Mouse (Mus musculus): Measurements from ENCODE around the gene Olfr368. TPM values are rescaled to one million over a fixed set of nuclear protein-coding genes. Genes with fewer than 3 reads are reported as not detected.

The Olfr368 gene
- not detected in 2 replicates for polyA plus RNA-seq (2014; fragmentation: Nextera tagmentation; extraction: Ambion mirVana)

DNA sequence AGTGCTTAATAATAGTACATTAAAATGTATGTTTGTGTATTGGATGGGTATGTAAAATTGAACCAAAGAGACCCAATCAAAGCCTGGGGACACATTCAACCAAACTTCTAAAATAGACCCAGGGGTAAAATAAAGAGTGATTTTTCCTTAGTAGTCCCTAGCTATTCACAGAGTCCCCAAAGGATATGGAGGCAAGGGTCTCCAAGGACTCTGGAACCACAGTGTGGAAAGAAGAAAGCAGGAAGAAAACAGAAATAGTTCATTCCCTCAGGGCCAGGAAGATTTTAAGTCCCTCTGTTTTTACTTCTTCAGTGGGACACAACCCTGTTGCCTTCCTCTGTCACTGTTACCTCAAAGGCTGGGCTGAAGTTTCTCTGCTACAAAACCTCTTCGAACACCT lies at the start of gene Olfr368:
Gene Olfr368, plus strand, starts transcription at position 301 of the 400 bp plus-strand sequence.
- ATAC-seq (ENCODE audit: low FRiP score) (no peak), DNase-seq (ENCODE audit: low spot score) (no peak)
- no peak within 1 kb of the TSS for H3K4me2 ChIP-seq (replicated peaks)
- whole genome bisulfite sequencing = 87% methylated on average over 1 of the region's 1 CpGs
- H3K4me1 ChIP-seq (replicated peaks; ENCODE audit: control insufficient read depth, insufficient read depth, low read length) = no peaks in the 10 kb centered on the region
- no peak within 1 kb of the TSS for H3K27ac ChIP-seq
- no peaks in the 10 kb centered on the region for H3K9me3 ChIP-seq (ENCODE audit: control insufficient read depth, low read length)
- no peaks in the 10 kb centered on the region for H3K36me3 ChIP-seq (replicated peaks; ENCODE audit: control insufficient read depth, insufficient read depth)
- H3K4me3 ChIP-seq (replicated peaks; ENCODE audit: low read length) = no peak within 1 kb of the TSS
- no peaks in the 10 kb centered on the region for H3K27me3 ChIP-seq (ENCODE audit: control insufficient read depth, insufficient read depth, low read length)
- no peak within 1 kb of the TSS for H3K9ac ChIP-seq

- Histone ChIP-seq H3K27me3 (ENCODE audit: control insufficient read depth, insufficient read depth, low read length) (no peaks in the 10 kb centered on the region), H3K36me3 (replicated peaks; ENCODE audit: control insufficient read depth, insufficient read depth) (no peaks in the 10 kb centered on the region), H3K4me3 (replicated peaks; ENCODE audit: low read length) (no peak overlapping the region), H3K4me2 (replicated peaks) (no peak overlapping the region), H3K4me1 (replicated peaks; ENCODE audit: control insufficient read depth, insufficient read depth, low read length) (no peaks in the 10 kb centered on the region), H3K9me3 (ENCODE audit: control insufficient read depth, low read length) (no peaks in the 10 kb centered on the region), H3K27ac (no peak overlapping the region), H3K9ac (no peak overlapping the region)
- WGBS = 85% methylated on average over 2 of the region's 2 CpGs
- ATAC-seq (ENCODE audit: low FRiP score) (no peak), DNase-seq (ENCODE audit: low spot score) (no peak)
Observed at GRCm38 (mm10) chr2:37333321-37333720, 7.0 kb downstream of the Olfr368 start.

GRCm38 (mm10) chr2:37338497-37339187 lies 12.3 kb downstream of the Olfr368 start:
- H3K4me3 ChIP-seq (replicated peaks; ENCODE audit: low read length) = no peak overlapping the region
- peak; percentile 43; the same call in 1 of the 2 replicates for ATAC-seq (ENCODE audit: low FRiP score)
- DNase-seq (ENCODE audit: low spot score) = peak; percentile 70
- no peak overlapping the region for H3K27ac ChIP-seq
- no peaks in the 10 kb centered on the region for H3K4me1 ChIP-seq (replicated peaks; ENCODE audit: control insufficient read depth, insufficient read depth, low read length)
- H3K36me3 ChIP-seq (replicated peaks; ENCODE audit: control insufficient read depth, insufficient read depth) = no peaks in the 10 kb centered on the region
- WGBS = 60% methylated on average over 10 of the region's 10 CpGs
- H3K4me2 ChIP-seq (replicated peaks) = no peak overlapping the region
- no peaks in the 10 kb centered on the region for H3K9me3 ChIP-seq (ENCODE audit: control insufficient read depth, low read length)
- no peaks in the 10 kb centered on the region for H3K27me3 ChIP-seq (ENCODE audit: control insufficient read depth, insufficient read depth, low read length)
- no peak overlapping the region for H3K9ac ChIP-seq

- H3K9me3 ChIP-seq (ENCODE audit: control insufficient read depth, low read length) = no peaks in the 10 kb centered on the region
- H3K27ac ChIP-seq = no peak overlapping the region
- ATAC-seq (ENCODE audit: low FRiP score) = no peak
- H3K27me3 ChIP-seq (ENCODE audit: control insufficient read depth, insufficient read depth, low read length) = no peaks in the 10 kb centered on the region
- no peak overlapping the region for H3K4me2 ChIP-seq (replicated peaks)
- no peaks in the 10 kb centered on the region for H3K4me1 ChIP-seq (replicated peaks; ENCODE audit: control insufficient read depth, insufficient read depth, low read length)
- H3K4me3 ChIP-seq (replicated peaks; ENCODE audit: low read length) = no peak overlapping the region
- WGBS = 92% methylated on average over 7 of the region's 7 CpGs
- DNase-seq (ENCODE audit: low spot score) = no peak
- peaks cover 69% of the 10 kb centered on the region for H3K36me3 ChIP-seq (replicated peaks; ENCODE audit: control insufficient read depth, insufficient read depth)
- no peak overlapping the region for H3K9ac ChIP-seq
Observed at GRCm38 (mm10) chr2:37351671-37352070, 25.4 kb downstream of the Olfr368 start.

GRCm38 (mm10) chr2:37355571-37355970 lies 29.3 kb downstream of the Olfr368 start:
- ATAC-seq (ENCODE audit: low FRiP score) (no peak), DNase-seq (ENCODE audit: low spot score) (no peak)
- 96% methylated on average over 5 of the region's 5 CpGs for WGBS
- Histone ChIP-seq H3K27me3 (ENCODE audit: control insufficient read depth, insufficient read depth, low read length) (no peaks in the 10 kb centered on the region), H3K9ac (no peak overlapping the region), H3K4me1 (replicated peaks; ENCODE audit: control insufficient read depth, insufficient read depth, low read length) (peaks cover 4% of the 10 kb centered on the region; the same call in 1 of the 2 replicates), H3K36me3 (replicated peaks; ENCODE audit: control insufficient read depth, insufficient read depth) (peaks cover 67% of the 10 kb centered on the region), H3K4me2 (replicated peaks) (no peak overlapping the region), H3K4me3 (replicated peaks; ENCODE audit: low read length) (no peak overlapping the region), H3K9me3 (ENCODE audit: control insufficient read depth, low read length) (no peaks in the 10 kb centered on the region), H3K27ac (no peak overlapping the region)

GRCm38 (mm10) chr2:37358633-37359540 lies 32.6 kb downstream of the Olfr368 start, which contains the start of gene Pdcl:
TSS of gene Pdcl (minus strand) at chr2:37359332.
- ATAC-seq (ENCODE audit: low FRiP score) = peak; percentile 97
- no peaks in the 10 kb centered on the region for H3K27me3 ChIP-seq (ENCODE audit: control insufficient read depth, insufficient read depth, low read length)
- peaks cover 4% of the 10 kb centered on the region; the same call in 1 of the 2 replicates for H3K4me1 ChIP-seq (replicated peaks; ENCODE audit: control insufficient read depth, insufficient read depth, low read length)
- peaks cover 36% of the 10 kb centered on the region for H3K36me3 ChIP-seq (replicated peaks; ENCODE audit: control insufficient read depth, insufficient read depth)
- under 1% methylated on average over 42 of the region's 42 CpGs for WGBS
- peak; percentile 94 for DNase-seq (ENCODE audit: low spot score)
- H3K4me3 ChIP-seq (replicated peaks; ENCODE audit: low read length) = peak within 1 kb of the TSS; percentile 69
- peak within 1 kb of the TSS; percentile 62 for H3K4me2 ChIP-seq (replicated peaks)
- H3K9ac ChIP-seq = peak within 1 kb of the TSS; percentile 75
- H3K9me3 ChIP-seq (ENCODE audit: control insufficient read depth, low read length) = no peaks in the 10 kb centered on the region
- peak within 1 kb of the TSS; percentile 93 for H3K27ac ChIP-seq

- H3K27ac ChIP-seq = no peak overlapping the region
- 94% methylated on average over 2 of the region's 2 CpGs for WGBS
- peak overlapping the region; percentile 69; the same call in 1 of the 2 replicates for H3K4me3 ChIP-seq (replicated peaks; ENCODE audit: low read length)
- peak overlapping the region; percentile 62 for H3K4me2 ChIP-seq (replicated peaks)
- H3K4me1 ChIP-seq (replicated peaks; ENCODE audit: control insufficient read depth, insufficient read depth, low read length) = peaks cover 4% of the 10 kb centered on the region; the same call in 1 of the 2 replicates
- no peaks in the 10 kb centered on the region for H3K9me3 ChIP-seq (ENCODE audit: control insufficient read depth, low read length)
- no peak for ATAC-seq (ENCODE audit: low FRiP score)
- DNase-seq (ENCODE audit: low spot score) = no peak
- H3K27me3 ChIP-seq (ENCODE audit: control insufficient read depth, insufficient read depth, low read length) = no peaks in the 10 kb centered on the region
- no peak overlapping the region for H3K9ac ChIP-seq
- peaks cover 26% of the 10 kb centered on the region for H3K36me3 ChIP-seq (replicated peaks; ENCODE audit: control insufficient read depth, insufficient read depth)
Observed at GRCm38 (mm10) chr2:37359908-37360307, 33.6 kb downstream of the Olfr368 start.

GRCm38 (mm10) chr2:37370651-37371050 lies 44.3 kb downstream of the Olfr368 start:
- Histone ChIP-seq H3K36me3 (replicated peaks; ENCODE audit: control insufficient read depth, insufficient read depth) (peaks cover 30% of the 10 kb centered on the region), H3K4me1 (replicated peaks; ENCODE audit: control insufficient read depth, insufficient read depth, low read length) (no peaks in the 10 kb centered on the region), H3K4me3 (replicated peaks; ENCODE audit: low read length) (no peak overlapping the region), H3K27ac (no peak overlapping the region), H3K9me3 (ENCODE audit: control insufficient read depth, low read length) (no peaks in the 10 kb centered on the region), H3K27me3 (ENCODE audit: control insufficient read depth, insufficient read depth, low read length) (no peaks in the 10 kb centered on the region), H3K4me2 (replicated peaks) (no peak overlapping the region), H3K9ac (no peak overlapping the region)
- WGBS = 86% methylated on average over 2 of the region's 2 CpGs
- ATAC-seq (ENCODE audit: low FRiP score) (no peak), DNase-seq (ENCODE audit: low spot score) (no peak)

DNA sequence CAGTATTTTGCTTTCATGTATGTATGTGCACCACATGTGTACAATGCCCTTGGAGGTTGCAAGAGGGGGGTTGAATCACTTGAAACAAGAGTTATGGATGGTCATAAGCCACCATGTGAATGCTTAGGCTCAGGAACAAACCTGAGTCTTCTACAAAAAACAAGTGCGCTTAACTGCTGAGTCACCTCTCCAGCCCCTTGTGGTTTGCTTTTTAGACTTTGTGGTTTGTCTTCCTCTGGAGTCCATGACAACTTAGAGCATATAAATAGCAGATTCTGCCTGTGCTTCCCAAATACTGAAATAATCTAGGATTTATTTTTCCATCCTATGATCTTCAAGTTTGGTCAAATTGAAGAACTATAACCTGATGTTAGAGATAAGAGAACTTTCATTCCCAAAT lies 49.7 kb downstream of the Olfr368 start:
- H3K9ac ChIP-seq = no peak overlapping the region
- no peak overlapping the region for H3K4me2 ChIP-seq (replicated peaks)
- no peaks in the 10 kb centered on the region for H3K27me3 ChIP-seq (ENCODE audit: control insufficient read depth, insufficient read depth, low read length)
- H3K9me3 ChIP-seq (ENCODE audit: control insufficient read depth, low read length) = no peaks in the 10 kb centered on the region
- H3K4me3 ChIP-seq (replicated peaks; ENCODE audit: low read length) = no peak overlapping the region
- peaks cover 77% of the 10 kb centered on the region for H3K36me3 ChIP-seq (replicated peaks; ENCODE audit: control insufficient read depth, insufficient read depth)
- no peaks in the 10 kb centered on the region for H3K4me1 ChIP-seq (replicated peaks; ENCODE audit: control insufficient read depth, insufficient read depth, low read length)
- H3K27ac ChIP-seq = no peak overlapping the region
- DNase-seq (ENCODE audit: low spot score) = no peak
- no peak for ATAC-seq (ENCODE audit: low FRiP score)
- 100% methylated on average over 1 of the region's 1 CpGs for WGBS
